Mouse (Mus musculus): Measurements from ENCODE around the gene Snrpg. TPM values are rescaled to one million over a fixed set of nuclear protein-coding genes. Genes with fewer than 3 reads are reported as not detected.

The Snrpg gene
- polyA plus RNA-seq, 1 experiment from 2014 or later: 827 TPM

DNA sequence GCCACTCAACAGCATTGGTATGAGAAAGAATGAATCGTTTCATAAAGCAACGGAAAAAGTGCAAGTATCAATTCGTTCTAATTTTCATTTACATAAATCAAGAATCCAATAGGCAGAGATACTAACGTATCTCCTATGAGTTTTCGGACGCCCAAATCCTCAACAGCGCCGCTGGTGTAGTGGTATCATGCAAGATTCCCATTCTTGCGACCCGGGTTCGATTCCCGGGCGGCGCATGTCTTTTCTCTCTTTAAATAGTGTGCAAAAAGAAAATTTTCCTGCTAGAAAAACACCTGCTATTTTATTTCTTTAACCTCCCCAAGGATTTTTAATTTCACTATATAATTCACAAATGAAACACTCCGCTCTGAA is 32.6 kb downstream of the Snrpg start:
- peak overlapping the region; percentile 99 for H3K9ac ChIP-seq
- peak overlapping the region; percentile 86 for H3K4me2 ChIP-seq
- H3K4me1 ChIP-seq: peaks cover 20% of the 10 kb centered on the region
- H3K36me3 ChIP-seq (ENCODE audit: poor library complexity, severe bottlenecking): peaks cover 12% of the 10 kb centered on the region
- H3K4me3 ChIP-seq: peak overlapping the region; percentile 81
- peak overlapping the region; percentile 100 for H3K27ac ChIP-seq
- no peaks in the 10 kb centered on the region for H3K27me3 ChIP-seq
- WGBS: under 1% methylated on average over 15 of the region's 15 CpGs
- peak; percentile 80 for ATAC-seq
- H3K9me3 ChIP-seq (replicated peaks): no peaks in the 10 kb centered on the region

DNA sequence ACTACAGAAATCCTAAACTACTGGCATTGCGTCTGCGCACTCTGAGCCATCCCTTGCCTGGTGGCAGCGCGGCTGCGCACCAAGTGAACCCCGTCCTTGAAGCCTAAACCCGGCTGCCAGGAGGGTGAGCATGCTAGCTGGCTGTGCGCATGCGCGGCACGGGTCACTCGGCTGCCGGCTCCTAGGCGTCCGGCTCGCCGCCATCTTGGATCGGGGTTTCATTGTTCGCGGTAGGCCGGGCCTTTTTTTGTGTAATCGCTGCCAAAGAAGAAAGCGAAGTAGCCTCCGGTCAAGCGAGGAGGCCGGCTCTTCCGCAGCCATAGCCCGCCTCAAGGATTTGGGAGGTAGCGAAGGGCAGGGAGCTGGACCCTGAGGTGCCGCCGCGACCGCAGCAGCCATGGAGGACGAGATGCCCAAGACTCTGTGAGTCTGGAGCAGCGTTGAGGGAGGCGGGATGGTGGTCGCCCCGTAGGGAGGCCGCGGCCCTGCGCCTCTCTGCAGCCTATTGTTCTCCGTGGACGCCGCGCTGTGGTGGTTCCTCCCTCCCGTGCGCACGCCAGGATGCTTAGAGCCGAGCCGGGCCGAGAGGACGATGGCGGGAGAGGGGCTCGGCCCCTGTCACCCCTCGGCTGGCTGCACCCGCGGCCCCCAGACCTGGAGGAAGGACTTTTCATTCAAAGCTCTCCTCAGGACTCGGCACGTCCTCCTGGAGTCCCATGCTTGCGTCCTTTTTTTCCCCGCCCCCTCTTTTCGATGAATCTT is 33.2 kb downstream of the Snrpg start, which contains the start of gene Tia1:
Gene Tia1, plus strand, starts transcription at position 120 of the 762 bp plus-strand sequence.
- WGBS: under 1% methylated on average over 56 of the region's 62 CpGs
- H3K27ac ChIP-seq: peak within 1 kb of the TSS; percentile 100

GRCm38 (mm10) chr6:86404996-86405395 is 33.9 kb downstream of the Snrpg start:
- WGBS: under 1% methylated on average over 11 of the region's 11 CpGs
- no peaks in the 10 kb centered on the region for H3K9me3 ChIP-seq (replicated peaks)

More for the DNA sequence above, 33.2 kb downstream of the Snrpg start, which contains the start of gene Tia1:
- Histone ChIP-seq H3K4me2 (peak within 1 kb of the TSS; percentile 86), H3K9ac (peak within 1 kb of the TSS; percentile 99), H3K36me3 (ENCODE audit: poor library complexity, severe bottlenecking) (peaks cover 12% of the 10 kb centered on the region), H3K9me3 (replicated peaks) (no peaks in the 10 kb centered on the region), H3K27me3 (no peaks in the 10 kb centered on the region), H3K4me1 (peaks cover 21% of the 10 kb centered on the region), H3K4me3 (peak within 1 kb of the TSS; percentile 81)
- peak; percentile 97 for ATAC-seq

DNA sequence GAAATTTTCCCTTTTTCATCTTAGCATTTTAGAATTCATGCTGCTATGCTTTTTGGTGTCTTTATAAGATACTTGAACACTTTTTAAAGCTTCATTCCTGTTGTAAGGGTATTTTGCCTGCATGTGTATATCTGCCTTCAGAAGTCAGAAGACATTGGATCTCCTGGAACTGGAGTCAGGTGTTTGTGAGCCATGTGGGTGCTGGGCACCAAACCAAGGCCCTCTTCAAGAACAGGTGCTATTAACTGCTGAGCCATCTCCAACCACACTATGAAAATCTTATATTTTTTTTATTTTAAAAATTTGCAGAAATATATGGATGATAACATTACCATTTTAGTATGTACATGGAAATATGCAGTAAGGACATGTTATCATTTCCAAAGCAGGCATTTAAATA is 35.2 kb downstream of the Snrpg start:
- peaks cover 27% of the 10 kb centered on the region for H3K4me1 ChIP-seq
- H3K4me2 ChIP-seq: peak overlapping the region; percentile 86
- H3K9ac ChIP-seq: peak overlapping the region; percentile 51
- H3K27me3 ChIP-seq: no peaks in the 10 kb centered on the region
- H3K36me3 ChIP-seq (ENCODE audit: poor library complexity, severe bottlenecking): peaks cover 15% of the 10 kb centered on the region
- ATAC-seq: no peak
- peak overlapping the region; percentile 81 for H3K4me3 ChIP-seq
- no peak overlapping the region for H3K27ac ChIP-seq
- H3K9me3 ChIP-seq (replicated peaks): no peaks in the 10 kb centered on the region

More at GRCm38 (mm10) chr6:86404996-86405395, 33.9 kb downstream of the Snrpg start:
- Histone ChIP-seq H3K4me2 (peak overlapping the region; percentile 86), H3K9ac (peak overlapping the region; percentile 99), H3K27me3 (no peaks in the 10 kb centered on the region), H3K4me3 (peak overlapping the region; percentile 81), H3K36me3 (ENCODE audit: poor library complexity, severe bottlenecking) (peaks cover 15% of the 10 kb centered on the region), H3K4me1 (peaks cover 27% of the 10 kb centered on the region), H3K27ac (peak overlapping the region; percentile 100)
- no peak for ATAC-seq

DNA sequence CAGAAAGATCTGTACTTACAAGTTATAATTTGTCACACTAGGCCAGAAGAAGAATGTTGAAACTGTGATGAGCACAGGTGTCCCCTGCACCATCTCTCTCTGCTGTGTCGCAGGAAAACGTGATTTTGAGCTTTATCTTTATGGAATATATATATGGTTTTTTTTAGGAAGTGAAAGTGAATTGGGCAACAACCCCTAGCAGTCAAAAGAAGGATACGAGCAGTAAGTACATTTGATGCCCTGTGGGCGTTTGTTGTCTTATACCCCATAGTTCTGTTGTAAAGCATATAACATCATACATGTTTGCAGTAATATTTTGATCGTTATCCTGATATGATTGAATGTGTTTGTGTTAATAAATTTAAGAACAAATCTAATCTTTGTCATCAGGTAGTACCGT is 47.6 kb downstream of the Snrpg start:
- Histone ChIP-seq H3K4me2 (no peak overlapping the region), H3K4me1 (no peaks in the 10 kb centered on the region), H3K36me3 (ENCODE audit: poor library complexity, severe bottlenecking) (peaks cover 87% of the 10 kb centered on the region), H3K9ac (no peak overlapping the region), H3K4me3 (no peak overlapping the region), H3K9me3 (replicated peaks) (no peaks in the 10 kb centered on the region), H3K27me3 (no peaks in the 10 kb centered on the region), H3K27ac (no peak overlapping the region)
- no peak for ATAC-seq
- WGBS: 95% methylated on average over 6 of the region's 6 CpGs

- Histone ChIP-seq H3K4me1 (no peaks in the 10 kb centered on the region), H3K9me3 (replicated peaks) (no peaks in the 10 kb centered on the region), H3K9ac (no peak overlapping the region), H3K4me3 (no peak overlapping the region), H3K36me3 (ENCODE audit: poor library complexity, severe bottlenecking) (peaks cover 85% of the 10 kb centered on the region), H3K4me2 (no peak overlapping the region), H3K27me3 (no peaks in the 10 kb centered on the region), H3K27ac (no peak overlapping the region)
- ATAC-seq: no peak
- 85% methylated on average over 3 of the region's 3 CpGs for WGBS
Observed at GRCm38 (mm10) chr6:86419239-86419638, 48.1 kb downstream of the Snrpg start.

DNA sequence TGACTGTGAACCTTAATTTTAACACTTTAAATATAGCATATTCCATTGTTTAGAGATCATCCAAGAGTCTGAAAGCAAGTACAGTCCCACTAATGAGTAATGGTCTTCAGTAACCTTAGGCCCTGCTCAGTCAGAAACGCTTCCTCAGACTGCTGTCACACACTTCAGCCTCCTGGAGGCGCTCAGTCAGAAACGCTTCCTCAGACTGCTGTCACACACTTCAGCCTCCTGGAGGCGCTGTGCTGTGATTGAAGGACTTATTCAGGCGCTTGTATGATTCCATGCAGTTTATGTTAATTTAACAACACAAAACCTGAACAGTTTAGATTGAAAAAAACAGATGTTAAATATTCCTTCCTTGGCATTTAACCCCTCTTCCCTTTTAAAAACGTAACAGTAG is 49.4 kb downstream of the Snrpg start:
- H3K27me3 ChIP-seq: no peaks in the 10 kb centered on the region
- H3K4me2 ChIP-seq: no peak overlapping the region
- H3K9me3 ChIP-seq (replicated peaks): no peaks in the 10 kb centered on the region
- no peak overlapping the region for H3K4me3 ChIP-seq
- H3K27ac ChIP-seq: no peak overlapping the region
- H3K9ac ChIP-seq: no peak overlapping the region
- no peaks in the 10 kb centered on the region for H3K4me1 ChIP-seq
- ATAC-seq: no peak
- H3K36me3 ChIP-seq (ENCODE audit: poor library complexity, severe bottlenecking): peaks cover 85% of the 10 kb centered on the region
- WGBS: 75% methylated on average over 6 of the region's 6 CpGs

DNA sequence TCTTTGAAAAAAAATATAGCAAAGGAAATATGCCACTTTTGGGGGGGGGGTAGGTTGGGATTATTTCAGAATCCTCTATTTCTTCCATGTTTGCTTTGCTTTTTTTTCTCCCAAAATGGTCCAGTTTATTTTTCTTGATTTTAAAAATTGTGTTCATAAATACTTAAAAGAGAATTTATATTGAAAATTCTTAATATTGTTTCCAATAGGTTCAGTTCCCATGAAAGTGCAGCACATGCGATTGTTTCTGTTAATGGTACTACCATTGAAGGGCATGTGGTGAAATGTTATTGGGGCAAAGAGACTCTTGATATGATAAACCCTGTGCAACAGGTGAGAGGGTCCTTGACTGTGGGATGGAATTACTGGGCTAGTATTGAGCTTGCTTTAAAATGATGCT is 55.3 kb downstream of the Snrpg start, which contains the start of gene Gm44790:
Gene Gm44790, plus strand, starts transcription at position 301 of the 400 bp plus-strand sequence.
- no peaks in the 10 kb centered on the region for H3K27me3 ChIP-seq
- H3K9ac ChIP-seq: no peak within 1 kb of the TSS
- no peak within 1 kb of the TSS for H3K4me3 ChIP-seq
- H3K9me3 ChIP-seq (replicated peaks): no peaks in the 10 kb centered on the region
- H3K36me3 ChIP-seq (ENCODE audit: poor library complexity, severe bottlenecking): peaks cover 84% of the 10 kb centered on the region
- H3K27ac ChIP-seq: no peak within 1 kb of the TSS
- WGBS: 96% methylated on average over 1 of the region's 1 CpGs
- no peak for ATAC-seq
- no peak within 1 kb of the TSS for H3K4me2 ChIP-seq
- no peaks in the 10 kb centered on the region for H3K4me1 ChIP-seq

Other genes with a start within 250 kb of the Snrpg start
- gene Tgfa, start 176.1 kb upstream of the Snrpg start, polyA plus RNA-seq (2015; fragmentation: Nextera tagmentation; extraction: Ambion mirVana): 3.5 and 4.6 TPM in 2 replicates
- gene Fam136a, start 5.7 kb upstream of the Snrpg start, polyA plus RNA-seq (2015; fragmentation: Nextera tagmentation; extraction: Ambion mirVana): 128 and 142 TPM in 2 replicates
- gene Pcyox1, start 25.9 kb downstream of the Snrpg start, polyA plus RNA-seq (2015; fragmentation: Nextera tagmentation; extraction: Ambion mirVana): 97.5 and 106 TPM in 2 replicates
- 354 and 375 TPM in 2 replicates for gene Tia1, start 32.9 kb downstream of the Snrpg start, polyA plus RNA-seq (2015; fragmentation: Nextera tagmentation; extraction: Ambion mirVana)
- gene Gm44790, start 55.4 kb downstream of the Snrpg start, polyA plus RNA-seq (2015; fragmentation: Nextera tagmentation; extraction: Ambion mirVana): 0.35 and 0.43 TPM in 2 replicates
- 32.0 and 34.1 TPM in 2 replicates for gene C87436, start 67.1 kb downstream of the Snrpg start, polyA plus RNA-seq (2015; fragmentation: Nextera tagmentation; extraction: Ambion mirVana)
- gene Pcbp1, start 155.0 kb downstream of the Snrpg start, polyA plus RNA-seq (2015; fragmentation: Nextera tagmentation; extraction: Ambion mirVana): 204 and 245 TPM in 2 replicates